Mouse (Mus musculus) MEL (cell line): ENCODE data around the gene Dlg2. TPM values are rescaled to one million over a fixed set of nuclear protein-coding genes. Genes with fewer than 3 reads are reported as not detected.

ENCODE experiments used
- DNase-seq: peaks from one replicate; pipeline ENCODE4 v3.0.0; 2011; ENCODE audit warnings: low read depth, low spot score
- H3K27ac ChIP-seq: 2 replicates; pipeline ENCODE4 v1.5.1; 2012; ENCODE audit warnings: low read depth, mild to moderate bottlenecking, control low read depth, low read length, moderate library complexity; ENCODE audit not compliant: control insufficient read depth
- H3K27me3 ChIP-seq, 2 experiments: fragments of 150-350 bp in 1 of 2; sonication (generic) in 1 of 2; 2 replicates each; pipeline ENCODE4 v1.6.1; 2012; ENCODE audit warnings: low read length in 2 of 2, mild to moderate bottlenecking in 2 of 2, improper control_type of control experiment in 1 of 2, moderate library complexity in 1 of 2; ENCODE audit not compliant: insufficient read depth in 2 of 2, control insufficient read depth in 1 of 2
- H3K36me3 ChIP-seq, 2 experiments: 2 replicates each; pipeline ENCODE4 v1.6.1; 2012 to 2014; ENCODE audit warnings: low read length in 2 of 2, improper control_type of control experiment in 1 of 2, inconsistent platforms in 1 of 2, mild to moderate bottlenecking in 1 of 2; ENCODE audit not compliant: insufficient read depth in 2 of 2, control insufficient read depth in 1 of 2
- H3K4me1 ChIP-seq, 2 experiments: fragments of 150-350 bp in 1 of 2; sonication (generic) in 1 of 2; 2 replicates each; pipeline ENCODE4 v1.6.1; 2012; ENCODE audit warnings: low read length in 2 of 2, improper control_type of control experiment in 1 of 2, mild to moderate bottlenecking in 1 of 2; ENCODE audit not compliant: insufficient read depth in 2 of 2, control insufficient read depth in 1 of 2
- H3K4me3 ChIP-seq, 2 experiments: fragments of 150-350 bp in 1 of 2; sonication (generic) in 1 of 2; 2 replicates each; pipeline ENCODE4 v1.5.1; 2012; ENCODE audit warnings: low read depth in 2 of 2, low read length in 2 of 2, mild to moderate bottlenecking in 2 of 2, moderate library complexity in 2 of 2, control low read depth in 1 of 2, improper control_type of control experiment in 1 of 2; ENCODE audit not compliant: control insufficient read depth in 1 of 2, insufficient read depth in 1 of 2
- H3K79me2 ChIP-seq: 2 replicates; pipeline ENCODE4 v1.6.1; 2012; ENCODE audit warnings: mild to moderate bottlenecking, low read length, moderate library complexity; ENCODE audit not compliant: control insufficient read depth, poor library complexity, insufficient read depth
- H3K9ac ChIP-seq: 2 replicates; pipeline ENCODE4 v1.6.1; 2012; ENCODE audit warnings: low read depth, mild to moderate bottlenecking, control low read depth, low read length, moderate library complexity; ENCODE audit not compliant: control insufficient read depth, poor library complexity, severe bottlenecking
- H3K9me3 ChIP-seq: fragments of 150-350 bp; sonication (generic); replicated peaks from 2 replicates; pipeline ENCODE4 v1.6.1; 2012; ENCODE audit warnings: mild to moderate bottlenecking, low read length, improper control_type of control experiment, moderate library complexity; ENCODE audit not compliant: insufficient read depth
- BHLHE40 ChIP-seq: IDR thresholded peaks from 2 replicates; pipeline ENCODE4 v1.6.1; 2012; ENCODE audit warnings: low read depth, mild to moderate bottlenecking, inconsistent platforms, low read length, improper control_type of control experiment, borderline replicate concordance
- CTCF ChIP-seq, 3 experiments: IDR thresholded peaks in 2 of 3; conservative IDR thresholded peaks in 1 of 3; 2 replicates each; pipeline ENCODE4 v1.5.1; 2011 to 2012; ENCODE audit warnings: low read length in 3 of 3, low read depth in 2 of 3, mild to moderate bottlenecking in 2 of 3, improper control_type of control experiment in 1 of 3, inconsistent platforms in 1 of 3, mixed read lengths in 1 of 3, moderate library complexity in 1 of 3; ENCODE audit not compliant: control insufficient read depth in 1 of 3, insufficient read depth in 1 of 3, poor library complexity in 1 of 3, severe bottlenecking in 1 of 3
- EP300 ChIP-seq, 2 experiments: IDR thresholded peaks; 2 replicates each; pipeline ENCODE4 v1.6.1; 2011; ENCODE audit warnings: improper control_type of control experiment in 2 of 2, low read length in 2 of 2, low read depth in 1 of 2, mild to moderate bottlenecking in 1 of 2
- ETS1 ChIP-seq: IDR thresholded peaks from 2 replicates; pipeline ENCODE4 v1.6.1; 2012; ENCODE audit warnings: low read depth, mild to moderate bottlenecking, inconsistent platforms, low read length, improper control_type of control experiment, moderate library complexity
- GABPA ChIP-seq: IDR thresholded peaks from 2 replicates; pipeline ENCODE4 v1.6.1; 2012; ENCODE audit warnings: low read depth, mild to moderate bottlenecking, inconsistent platforms, low read length, improper control_type of control experiment, moderate library complexity
- KAT2A ChIP-seq: conservative IDR thresholded peaks from 2 replicates; pipeline ENCODE4 v1.6.1; 2012; ENCODE audit warnings: low read depth, low read length, improper control_type of control experiment, inconsistent platforms
- MEF2A ChIP-seq: IDR thresholded peaks from 2 replicates; pipeline ENCODE4 v1.6.1; 2014; ENCODE audit warnings: low read depth, mild to moderate bottlenecking, inconsistent platforms, low read length, improper control_type of control experiment; ENCODE audit not compliant: poor library complexity, insufficient replicate concordance, severe bottlenecking; ENCODE audit errors: extremely low read depth
- MXI1 ChIP-seq: IDR thresholded peaks from 2 replicates; pipeline ENCODE4 v1.6.1; 2011; ENCODE audit warnings: mild to moderate bottlenecking, low read depth, low read length, improper control_type of control experiment
- MYC ChIP-seq: IDR thresholded peaks from 2 replicates; pipeline ENCODE4 v1.6.1; 2011; ENCODE audit warnings: low read depth, mild to moderate bottlenecking, low read length, improper control_type of control experiment, moderate library complexity
- POLR2A ChIP-seq, 2 experiments: IDR thresholded peaks; 2 replicates each; pipeline ENCODE4 v1.6.1; 2011 to 2012; ENCODE audit warnings: low read length in 2 of 2, mild to moderate bottlenecking in 2 of 2, control low read depth in 1 of 2, improper control_type of control experiment in 1 of 2, low read depth in 1 of 2, moderate library complexity in 1 of 2; ENCODE audit not compliant: control insufficient read depth in 1 of 2, insufficient read depth in 1 of 2, poor library complexity in 1 of 2
- RAD21 ChIP-seq: IDR thresholded peaks from 2 replicates; pipeline ENCODE4 v1.6.1; 2011; ENCODE audit warnings: mild to moderate bottlenecking, low read depth, low read length, improper control_type of control experiment
- SMC3 ChIP-seq: IDR thresholded peaks from 2 replicates; pipeline ENCODE4 v1.6.1; 2011; ENCODE audit warnings: low read depth, low read length, improper control_type of control experiment
- TAL1 ChIP-seq: IDR thresholded peaks from 2 replicates; pipeline ENCODE4 v1.6.1; 2012; ENCODE audit warnings: mild to moderate bottlenecking, inconsistent platforms, low read length, moderate library complexity, mixed read lengths
- UBTF ChIP-seq: IDR thresholded peaks from 2 replicates; pipeline ENCODE4 v1.6.1; 2012; ENCODE audit warnings: low read depth, mild to moderate bottlenecking, inconsistent platforms, low read length, improper control_type of control experiment, moderate library complexity, borderline replicate concordance; ENCODE audit not compliant: insufficient read depth
- USF1 ChIP-seq: IDR thresholded peaks from 2 replicates; pipeline ENCODE4 v1.6.1; 2014; ENCODE audit warnings: low read depth, mild to moderate bottlenecking, inconsistent platforms, low read length, improper control_type of control experiment, moderate library complexity
- ZKSCAN1 ChIP-seq: IDR thresholded peaks from 2 replicates; pipeline ENCODE4 v1.6.1; 2012; ENCODE audit warnings: low read depth, mild to moderate bottlenecking, inconsistent platforms, low read length, improper control_type of control experiment, moderate library complexity
- ZNF384 ChIP-seq: IDR thresholded peaks from 2 replicates; pipeline ENCODE4 v1.6.1; 2012; ENCODE audit warnings: low read depth, mild to moderate bottlenecking, inconsistent platforms, low read length, improper control_type of control experiment
- polyA plus RNA-seq, 2 experiments: library from polyadenylated mRNA; stranded (reverse) in 1 of 2; unstranded in 1 of 2; fragments of >175 nt in 1 of 2; fragments of >200 nt in 1 of 2; gene quantifications; 2 replicates each; pipeline versions ENCODE4 v1.2.1 to v1.2.4; 2012; ENCODE audit warnings: low replicate concordance in 2 of 2, low read depth in 1 of 2; ENCODE audit not compliant: insufficient read length in 2 of 2, insufficient read depth in 1 of 2, missing spikeins in 1 of 2
- total RNA-seq: library from RNA; depleted of rRNA; stranded (reverse); fragments of 300-350 nt; gene quantifications from 2 replicates; pipeline ENCODE4 v1.2.3, GENCODE M21; 2012

Dlg2 gene
- total and polyA plus RNA-seq, 3 experiments: 0.04 TPM; not detected in 2

GRCm38 (mm10) chr7:90787945-90788344 lies 311.5 kb downstream of the Dlg2 start:
- Histone ChIP-seq H3K4me3 (no peak overlapping the region), H3K4me1 (no peaks in the 10 kb centered on the region), H3K9ac (no peak overlapping the region), H3K9me3 (no peaks in the 10 kb centered on the region), H3K27me3 (no peaks in the 10 kb centered on the region), H3K79me2 (no peaks in the 10 kb centered on the region), H3K27ac (no peak overlapping the region), H3K36me3 (no peaks in the 10 kb centered on the region)
- no peak for DNase-seq
- TF ChIP-seq MXI1 (no peak), UBTF (no peak), BHLHE40 (no peak), EP300 (IDR thresholded peaks at IDR 0.05; ENCODE audit: low read depth in 1 of 2, low read length in 2 of 2) (no peak), USF1 (no peak), ZNF384 (no peak), TAL1 (no peak), RAD21 (no peak), MYC (no peak), ZKSCAN1 (no peak), KAT2A (no peak), GABPA (no peak)

- no peaks in the 10 kb centered on the region for H3K36me3 ChIP-seq
- TF ChIP-seq MYC (no peak), CTCF (IDR thresholded peaks at IDR 0.05 in 2 of 3, conservative IDR thresholded peaks at IDR 0.05 in 1 of 3; ENCODE audit: control insufficient read depth in 1 of 3, insufficient read depth in 1 of 3, low read depth in 2 of 3, low read length in 3 of 3, poor library complexity in 1 of 3, severe bottlenecking in 1 of 3) (no peak), MEF2A (no peak), POLR2A (IDR thresholded peaks at IDR 0.05; ENCODE audit: control insufficient read depth in 1 of 2, insufficient read depth in 1 of 2, low read depth in 1 of 2, low read length in 2 of 2, poor library complexity in 1 of 2) (no peak)
- no peak for DNase-seq
- no peaks in the 10 kb centered on the region for H3K27me3 ChIP-seq
- H3K27ac ChIP-seq: no peak overlapping the region
- H3K9me3 ChIP-seq: no peaks in the 10 kb centered on the region
- H3K9ac ChIP-seq: no peak overlapping the region
- H3K4me3 ChIP-seq: no peak overlapping the region
- H3K4me1 ChIP-seq: no peaks in the 10 kb centered on the region
- H3K79me2 ChIP-seq: no peaks in the 10 kb centered on the region
Observed at GRCm38 (mm10) chr7:90791522-90791921, 315.1 kb downstream of the Dlg2 start.

- Histone ChIP-seq H3K4me1 (no peaks in the 10 kb centered on the region), H3K9me3 (no peaks in the 10 kb centered on the region), H3K36me3 (no peaks in the 10 kb centered on the region), H3K27me3 (no peaks in the 10 kb centered on the region)
- DNase-seq: no peak
- TF ChIP-seq ETS1: no peak
- no peak for TF ChIP-seq SMC3
- no peak for TF ChIP-seq KAT2A
- no peak for TF ChIP-seq USF1
- TF ChIP-seq CTCF (IDR thresholded peaks at IDR 0.05 in 2 of 3, conservative IDR thresholded peaks at IDR 0.05 in 1 of 3; ENCODE audit: control insufficient read depth in 1 of 3, insufficient read depth in 1 of 3, low read depth in 2 of 3, low read length in 3 of 3, poor library complexity in 1 of 3, severe bottlenecking in 1 of 3): no peak
- TF ChIP-seq, all 39 proteins: peak for 0
- no peak overlapping the region for H3K27ac ChIP-seq
- H3K79me2 ChIP-seq: no peaks in the 10 kb centered on the region
- no peak overlapping the region for H3K4me3 ChIP-seq
- no peak overlapping the region for H3K9ac ChIP-seq
Observed at GRCm38 (mm10) chr7:90825640-90826039, 349.2 kb downstream of the Dlg2 start.
